Mouse (Mus musculus) splenic B cell, adult 2 months (primary cell): ENCODE measurements around the gene Vmn2r26.
"Not testable (repeated sequence)": the region's sequence is repeated elsewhere in the genome, so short reads cannot be mapped to it uniquely, and the experiment has no call there.

ENCODE experiments used
- DNase-seq: peaks from one replicate; pipeline ENCODE4 v3.0.0-alpha.2; 2011; ENCODE audit warnings: low read depth, low spot score
- H3K27me3 ChIP-seq: 2 replicates; pipeline ENCODE4 v1.6.1; 2012; ENCODE audit warnings: mild to moderate bottlenecking, low read length, moderate library complexity, mixed read lengths; ENCODE audit not compliant: control insufficient read depth, poor library complexity, insufficient read depth, severe bottlenecking
- H3K36me3 ChIP-seq: 2 replicates; pipeline ENCODE4 v1.6.1; 2012; ENCODE audit warnings: mild to moderate bottlenecking, low read length, moderate library complexity, mixed read lengths; ENCODE audit not compliant: control insufficient read depth, poor library complexity, insufficient read depth, severe bottlenecking

Vmn2r26 gene

DNA sequence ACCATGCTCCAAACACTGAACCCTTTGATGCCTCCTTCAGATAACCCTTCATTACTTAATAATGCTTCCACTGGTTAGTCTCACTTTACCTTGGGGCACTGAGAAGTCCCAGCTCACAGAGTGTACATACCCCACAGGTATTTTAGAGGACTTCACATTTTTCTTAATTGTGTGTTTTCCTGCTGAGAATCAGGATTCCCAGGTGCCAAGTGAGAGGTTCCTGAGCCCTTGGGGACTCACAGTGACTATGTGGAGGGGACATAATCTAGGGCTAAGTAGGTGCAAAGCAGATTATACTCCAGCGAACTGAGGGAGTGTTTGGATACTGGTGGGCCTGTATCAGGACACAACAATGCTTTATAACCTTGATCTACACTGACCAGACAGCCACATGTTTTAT is at the start of gene Vmn2r26:
Vmn2r26 (plus strand) TSS at position 301 of the 400 bp plus-strand sequence.
- H3K36me3 ChIP-seq, H3K27me3 ChIP-seq, DNase-seq: not testable (repeated sequence)

DNA sequence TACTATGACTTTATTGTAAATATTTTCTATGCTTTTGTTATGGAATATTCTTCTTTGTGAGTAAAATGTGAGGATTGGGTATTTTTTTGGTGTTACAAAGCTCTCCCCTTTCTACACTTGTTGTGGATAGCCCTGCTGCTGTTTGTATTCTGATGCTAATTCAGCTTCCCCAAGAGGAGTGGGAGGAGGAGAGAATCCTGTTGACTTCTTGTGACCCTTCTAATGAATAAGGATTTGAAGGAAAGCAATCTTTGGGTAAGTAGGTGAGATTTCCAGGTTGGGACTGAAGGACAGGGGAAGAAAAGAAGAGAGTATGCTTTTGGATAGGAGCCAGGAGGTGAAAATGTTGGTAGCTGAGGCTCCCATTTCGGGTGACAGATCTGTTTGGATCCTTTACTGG is 3.5 kb upstream of the Vmn2r26 start:
- DNase-seq: no peak
- no peaks in the 10 kb centered on the region for H3K27me3 ChIP-seq
- no peaks in the 10 kb centered on the region for H3K36me3 ChIP-seq

DNA sequence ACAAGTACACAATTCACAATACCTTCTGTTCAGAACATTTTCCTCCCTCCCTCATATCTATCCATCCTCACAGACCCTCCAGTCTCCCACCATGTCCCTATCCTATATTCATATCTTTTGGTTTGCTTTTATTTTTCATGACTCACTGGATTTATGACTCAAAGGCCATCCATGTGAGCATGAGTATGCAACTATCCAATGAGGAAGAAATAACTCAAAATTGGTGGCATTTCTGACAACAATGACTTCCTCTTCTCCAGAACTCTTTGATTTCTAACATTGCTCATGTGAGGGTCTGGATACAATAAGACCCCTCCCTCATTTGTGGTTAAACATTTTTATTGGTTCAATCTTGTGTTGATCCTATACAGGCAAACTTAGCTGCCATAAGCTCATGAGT is 24.0 kb downstream of the Vmn2r26 start:
- Histone ChIP-seq H3K27me3 (no peaks in the 10 kb centered on the region), H3K36me3 (no peaks in the 10 kb centered on the region)
- no peak for DNase-seq

DNA sequence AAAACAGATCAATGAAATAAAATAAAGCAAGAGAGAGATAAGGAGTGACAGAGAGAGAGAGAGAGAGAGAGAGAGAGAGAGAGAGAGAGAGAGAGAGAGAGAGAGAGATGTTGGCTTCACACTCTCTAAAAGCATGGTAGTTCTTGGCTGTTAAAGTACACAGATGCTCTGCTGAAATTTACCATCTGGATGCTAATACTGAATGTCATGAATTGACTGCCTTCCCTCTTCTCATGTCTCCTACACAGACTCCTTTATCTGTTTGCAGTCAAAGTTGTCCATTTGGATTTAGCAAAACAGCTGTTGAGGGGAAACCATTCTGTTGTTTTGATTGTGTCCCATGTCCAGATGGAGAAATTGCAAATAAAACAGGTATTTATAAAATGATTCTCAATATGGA is 29.2 kb downstream of the Vmn2r26 start:
- not testable (repeated sequence) for H3K36me3 ChIP-seq, DNase-seq, H3K27me3 ChIP-seq

DNA sequence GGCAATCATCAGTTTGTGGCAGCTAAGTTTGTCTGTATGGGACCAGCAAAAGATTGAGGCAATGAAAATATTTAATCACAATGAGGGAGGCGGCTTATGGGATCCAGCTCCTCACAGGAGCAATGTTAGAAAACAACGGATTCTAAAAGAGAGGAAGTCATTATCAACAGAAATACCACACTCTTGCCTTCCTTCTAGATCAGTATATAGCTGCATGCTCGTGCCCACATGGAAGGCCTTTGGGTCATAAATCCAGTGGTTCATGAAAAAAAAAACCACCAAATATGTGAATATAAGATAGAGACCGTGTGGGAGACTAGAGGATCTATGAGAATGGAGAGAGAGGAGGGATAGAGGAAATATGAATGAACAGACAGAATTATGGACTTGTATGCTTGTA is 78.0 kb downstream of the Vmn2r26 start:
- no peak for DNase-seq
- H3K36me3 ChIP-seq: no peaks in the 10 kb centered on the region
- no peaks in the 10 kb centered on the region for H3K27me3 ChIP-seq
